21 mouse cellular contexts compared by ENCODE assay signal in genomic region chr10:123100584-123100983, GRCm38 (mm10).
"Had no signal": no experiment of that assay in that cellular context is flagged by ENCODE, and none has a peak within 500 bp of the region (broad histone marks: within the 10 kb centered on the region; RNA-seq: fewer than 3 reads in every experiment).

No protein-coding gene starts in this region.

- ATAC-seq: inflammation-experienced regulatory T-cells, adult 6 months; intestine, embryonic 16.5 days; midbrain, embryonic 15.5 days had no signal

- H3K36me3 ChIP-seq: liver, embryonic 15.5 days; lung, embryonic 15.5 days; midbrain, embryonic 12.5 days; midbrain, embryonic 15.5 days; neural tube, embryonic 12.5 days; neural tube, embryonic 15.5 days had no signal

- H3K27me3 ChIP-seq: liver, embryonic 15.5 days; lung, embryonic 15.5 days; midbrain, embryonic 12.5 days; midbrain, embryonic 15.5 days; neural tube, embryonic 12.5 days; neural tube, embryonic 15.5 days had no signal

- H3K27ac ChIP-seq: left cerebral cortex, adult 2 months; liver, embryonic 15.5 days; lung, embryonic 15.5 days; midbrain, embryonic 12.5 days; midbrain, embryonic 15.5 days; neural tube, embryonic 12.5 days; neural tube, embryonic 15.5 days; stomach, postnatal 0 days had no signal

- DNase-seq: kidney, adult 9 months; layer of hippocampus, postnatal 36 days; lung, adult 18-20 months; lung, postnatal 10 days; lung, postnatal 36 days; right cerebral cortex, adult 18-20 months; right cerebral cortex, postnatal 14 days; right cerebral cortex, postnatal 4 days; thymus, adult 2 months; thymus, postnatal 14 days; thymus, postnatal 4 days had no signal

- H3K9me3 ChIP-seq: liver, embryonic 15.5 days; lung, embryonic 15.5 days; midbrain, embryonic 12.5 days; midbrain, embryonic 15.5 days; neural tube, embryonic 12.5 days; neural tube, embryonic 15.5 days had no signal

- H3K4me1 ChIP-seq: liver, embryonic 15.5 days; lung, embryonic 15.5 days; midbrain, embryonic 12.5 days; midbrain, embryonic 15.5 days; neural tube, embryonic 12.5 days; neural tube, embryonic 15.5 days had no signal

- H3K4me3 ChIP-seq: left cerebral cortex, adult 2 months; liver, embryonic 15.5 days; lung, embryonic 15.5 days; midbrain, embryonic 12.5 days; midbrain, embryonic 15.5 days; neural tube, embryonic 12.5 days; neural tube, embryonic 15.5 days had no signal

- H3K9ac ChIP-seq: liver, embryonic 15.5 days; lung, embryonic 15.5 days; midbrain, embryonic 12.5 days; midbrain, embryonic 15.5 days; neural tube, embryonic 12.5 days; neural tube, embryonic 15.5 days had no signal

- H3K4me2 ChIP-seq: liver, embryonic 15.5 days; lung, embryonic 15.5 days; midbrain, embryonic 12.5 days; midbrain, embryonic 15.5 days; neural tube, embryonic 12.5 days; neural tube, embryonic 15.5 days had no signal
